Mouse (Mus musculus) cerebellum, adult 2 months (tissue): Measurements from ENCODE around the gene Ankmy1.

Source experiments
- CTCF ChIP-seq: fragments of 200-500 bp; IDR thresholded peaks from 2 replicates; pipeline ENCODE4 v1.5.1; 2011; ENCODE audit warnings: low read depth, mild to moderate bottlenecking, control low read depth, low read length, moderate library complexity, borderline replicate concordance; ENCODE audit not compliant: insufficient read depth
- POLR2A ChIP-seq: fragments of 200-500 bp; IDR thresholded peaks from 2 replicates; pipeline ENCODE4 v1.6.1; 2011; ENCODE audit warnings: low read length, control low read depth, borderline replicate concordance; ENCODE audit not compliant: insufficient read depth

GRCm38 (mm10) chr1:92861503-92861902 lies 41.2 kb downstream of the Ankmy1 start:
- no peak for TF ChIP-seq CTCF
- TF ChIP-seq POLR2A = no peak
